Comparison of ENCODE assay signal across 7 mouse cellular contexts in the genomic region with DNA sequence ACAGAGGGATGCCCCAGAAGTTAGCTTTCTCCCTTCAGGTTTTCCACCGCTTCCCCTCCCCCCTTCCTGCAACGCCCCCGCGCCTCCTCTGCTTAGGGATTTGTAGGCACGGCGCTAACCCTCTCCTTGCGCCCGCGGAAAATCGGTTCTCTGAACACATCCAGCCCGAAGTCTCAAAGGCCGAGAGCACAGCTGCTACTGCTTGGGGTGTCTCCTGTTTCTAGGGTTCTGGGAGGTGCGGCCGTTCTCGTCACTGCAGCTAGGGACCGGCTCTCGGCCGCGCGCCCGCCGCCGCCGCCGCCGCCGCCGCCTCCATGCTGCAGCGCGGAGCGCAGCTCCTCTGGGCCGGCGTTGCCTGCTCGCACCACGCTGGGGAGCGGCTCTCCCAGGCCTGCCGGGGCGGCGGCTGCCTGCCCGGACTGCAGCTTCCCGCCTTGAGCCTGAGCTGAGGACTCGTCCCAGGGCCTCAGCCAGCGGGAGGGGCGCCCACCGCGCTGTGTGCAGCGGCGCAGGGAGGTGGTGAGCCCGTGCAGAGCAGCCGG. TPM values are rescaled to one million over a fixed set of nuclear protein-coding genes. Genes with fewer than 3 reads are reported as not detected.
DNase-seq lines count a peak whose midpoint lies in the region; ATAC-seq and TF ChIP-seq lines count a peak whose summit lies in the region.

A gene (plus strand): TSS at position 322 of the 542 bp plus-strand sequence.

- under 1% methylated on average over 42 of the region's 50 CpGs for WGBS in hindbrain, embryonic 12.5 days
- under 1% methylated on average over 44 of the region's 50 CpGs for WGBS in midbrain, embryonic 14.5 days

- no peak for TF ChIP-seq POLR2A in ES-Bruce4 (IDR thresholded peaks at IDR 0.05; ENCODE audit: insufficient read depth, low read length)
- TF ChIP-seq POLR2A in embryonic fibroblast, embryonic 13.5 days (IDR thresholded peaks at IDR 0.05; ENCODE audit: low read depth, low read length), result no peak

- H3K27me3 ChIP-seq in ES-Bruce4 (ENCODE audit: control insufficient read depth, insufficient read depth, low read length, poor library complexity, severe bottlenecking), result peaks cover 7% of the 10 kb centered on the region; the same call in 1 of the 2 replicates
- H3K27me3 ChIP-seq in Patski, result peaks cover 17% of the 10 kb centered on the region
- peaks cover 42% of the 10 kb centered on the region for H3K27me3 ChIP-seq in hindbrain, embryonic 12.5 days
- H3K27me3 ChIP-seq in midbrain, embryonic 14.5 days (ENCODE audit: control insufficient read depth, insufficient read depth, low read length), result peaks cover 8% of the 10 kb centered on the region

- DNase-seq in Patski (ENCODE audit: low read depth, low spot score), result no peak
- peak; percentile 59 to 70 for DNase-seq in left cerebral cortex, postnatal 10 days (ENCODE audit: extremely low spot score in 1 of 2, low spot score in 2 of 2)
- peak; percentile 86 for DNase-seq in midbrain, embryonic 14.5 days
- DNase-seq in testis, postnatal 10 days (ENCODE audit: low spot score), result peak; percentile 64

- no peaks in the 10 kb centered on the region for H3K36me3 ChIP-seq in ES-Bruce4 (ENCODE audit: control insufficient read depth, insufficient read depth, low read length, poor library complexity, severe bottlenecking)
- no peaks in the 10 kb centered on the region for H3K36me3 ChIP-seq in hindbrain, embryonic 12.5 days
- no peaks in the 10 kb centered on the region for H3K36me3 ChIP-seq in midbrain, embryonic 14.5 days (ENCODE audit: control insufficient read depth, insufficient read depth, low read length)

- POLR2A ChIA-PET in Patski (lab: Charles Lee), result no interaction called here

- peak within 1 kb of the TSS; percentile 84 for H3K4me2 ChIP-seq in hindbrain, embryonic 12.5 days (replicated peaks)
- peak within 1 kb of the TSS; percentile 86 for H3K4me2 ChIP-seq in midbrain, embryonic 14.5 days (ENCODE audit: low read length)

- H3K9me3 ChIP-seq in ES-Bruce4 (replicated peaks; ENCODE audit: control insufficient read depth, insufficient read depth, low read length, poor library complexity, severe bottlenecking), result no peaks in the 10 kb centered on the region
- no peaks in the 10 kb centered on the region for H3K9me3 ChIP-seq in hindbrain, embryonic 12.5 days (replicated peaks)
- H3K9me3 ChIP-seq in midbrain, embryonic 14.5 days (ENCODE audit: control insufficient read depth, low read length), result no peaks in the 10 kb centered on the region

- in situ Hi-C loops in Patski (cut with MboI; ENCODE audit: low pct_unique_long_range_greater_than_20kb), result no loop called here

- ATAC-seq in Patski, result peak; percentile 39
- ATAC-seq in hindbrain, embryonic 12.5 days (ENCODE audit: low FRiP score), result peak; percentile 90
- ATAC-seq in midbrain, embryonic 14.5 days (ENCODE audit: low FRiP score, low TSS enrichment), result peak; percentile 87

- CTCF ChIA-PET in Patski (lab: Charles Lee), result no interaction called here

- peak within 1 kb of the TSS; percentile 27 for H3K9ac ChIP-seq in ES-Bruce4 (ENCODE audit: low read depth, poor library complexity, severe bottlenecking)
- H3K9ac ChIP-seq in hindbrain, embryonic 12.5 days, result peak within 1 kb of the TSS; percentile 76
- H3K9ac ChIP-seq in midbrain, embryonic 14.5 days (replicated peaks; ENCODE audit: low read length), result peak within 1 kb of the TSS; percentile 91

- no peak within 1 kb of the TSS for H3K27ac ChIP-seq in ES-Bruce4 (ENCODE audit: insufficient read depth, low read length)
- no peak within 1 kb of the TSS for H3K27ac ChIP-seq in embryonic fibroblast, embryonic 13.5 days (ENCODE audit: insufficient read depth, low read length)
- H3K27ac ChIP-seq in hindbrain, embryonic 12.5 days, result peak within 1 kb of the TSS; percentile 85
- peak within 1 kb of the TSS; percentile 92 for H3K27ac ChIP-seq in midbrain, embryonic 14.5 days (replicated peaks; ENCODE audit: low read depth, low read length)

- no peak for TF ChIP-seq CTCF in ES-Bruce4 (IDR thresholded peaks at IDR 0.05; ENCODE audit: low read depth, low read length)
- TF ChIP-seq CTCF in Patski (IDR thresholded peaks at IDR 0.05), result no peak
- no peak for TF ChIP-seq CTCF in embryonic fibroblast, embryonic 13.5 days (IDR thresholded peaks at IDR 0.05; ENCODE audit: borderline replicate concordance, insufficient read depth, low read length)

- intact Hi-C loops in left cerebral cortex, postnatal 10 days (cut with DNase I), result no loop called here

- peak within 1 kb of the TSS; percentile 97 for H3K4me3 ChIP-seq in ES-Bruce4 (ENCODE audit: low read depth, low read length)
- H3K4me3 ChIP-seq in embryonic fibroblast, embryonic 13.5 days (ENCODE audit: insufficient read depth, low read length), result peak within 1 kb of the TSS; percentile 51
- H3K4me3 ChIP-seq in hindbrain, embryonic 12.5 days, result peak within 1 kb of the TSS; percentile 66
- H3K4me3 ChIP-seq in midbrain, embryonic 14.5 days (replicated peaks; ENCODE audit: low read depth, low read length), result peak within 1 kb of the TSS; percentile 62

- no peak for TF ChIP-seq EP300 in ES-Bruce4 (IDR thresholded peaks at IDR 0.05; ENCODE audit: insufficient read depth, low read depth, low read length)

- H3K4me1 ChIP-seq in ES-Bruce4 (ENCODE audit: control insufficient read depth, insufficient read depth, low read length), result no peaks in the 10 kb centered on the region
- H3K4me1 ChIP-seq in embryonic fibroblast, embryonic 13.5 days (ENCODE audit: control insufficient read depth, insufficient read depth, low read length), result peaks cover 2% of the 10 kb centered on the region; the same call in 1 of the 2 replicates
- H3K4me1 ChIP-seq in hindbrain, embryonic 12.5 days, result peaks cover 11% of the 10 kb centered on the region; the same call in 1 of the 2 replicates
- peaks cover 7% of the 10 kb centered on the region; the same call in 1 of the 2 replicates for H3K4me1 ChIP-seq in midbrain, embryonic 14.5 days (ENCODE audit: control insufficient read depth, insufficient read depth, low read length)

RNA-seq across cellular contexts. Expression of the gene that starts here (rescaled TPM):
- polyA plus RNA-seq in ES-Bruce4 (2011; ENCODE audit: insufficient read depth, insufficient read length, low read depth, missing spikeins), result not detected in 2 replicates
- polyA plus RNA-seq in Patski (2021), result not detected
- polyA plus RNA-seq in embryonic fibroblast, embryonic 13.5 days (2011; ENCODE audit: insufficient read length, low read depth, missing spikeins), result 0.13 TPM in 1 of 2 replicates, not detected in the other
- polyA plus RNA-seq in hindbrain, embryonic 12.5 days (2016; fragmentation: Nextera tagmentation; extraction: Ambion mirVana), result 16.8 and 18.1 TPM in 2 replicates
- 100 to 1,000 TPM; 144 to 146 TPM for total RNA-seq in left cerebral cortex, postnatal 10 days (2021)
- 50.6 and 53.4 TPM in 2 replicates for polyA plus RNA-seq in midbrain, embryonic 14.5 days (2014; fragmentation: Nextera tagmentation; extraction: Ambion mirVana)

Comparison
In these comparisons a context has a peak if more than half of its experiments do, and no peak if none do; other contexts are left out.
1. RNA of the gene that starts here (polyA plus RNA-seq): 50.6 to 53.4 TPM in midbrain, embryonic 14.5 days and 16.8 to 18.1 TPM in hindbrain, embryonic 12.5 days; 0.13 TPM in embryonic fibroblast, embryonic 13.5 days, not detected in ES-Bruce4 and not detected in Patski (single experiment); every median in the first group is over 10 times any median in the second.
2. Peak in ATAC-seq in Patski; RNA of the gene not detected or under 1 TPM.
3. H3K27ac ChIP-seq: peak in hindbrain, embryonic 12.5 days (single experiment) and midbrain, embryonic 14.5 days (single experiment); none in ES-Bruce4 (single experiment) and embryonic fibroblast, embryonic 13.5 days (single experiment).
4. H3K9ac ChIP-seq: peak in every context shown above with its lines; median percentile 91 in midbrain, embryonic 14.5 days; 76 in hindbrain, embryonic 12.5 days; 27 in ES-Bruce4.
5. ATAC-seq: peak in every context shown above with its lines; median percentile 90 in hindbrain, embryonic 12.5 days; 87 in midbrain, embryonic 14.5 days; 39 in Patski.
6. Peak in every context shown above with its lines, with median percentiles within 50 percentile points of each other: H3K4me3 ChIP-seq.